Comparison of ENCODE assay signal across 35 mouse cellular contexts in the genomic region with DNA sequence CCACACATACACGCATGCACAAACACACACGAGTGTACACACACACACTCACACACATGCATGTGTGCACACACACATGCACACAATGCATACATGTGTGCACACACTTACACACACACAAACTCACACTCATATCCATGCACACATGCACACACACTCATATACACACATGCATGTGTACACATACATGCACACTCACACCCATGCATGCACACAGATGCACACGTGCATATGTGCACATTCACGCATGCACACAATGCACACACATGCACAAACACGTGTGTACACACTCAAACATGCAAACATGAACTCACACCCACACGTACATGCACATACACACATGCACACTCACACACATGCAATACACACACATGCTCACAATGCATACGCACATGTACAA. TPM values are rescaled to one million over a fixed set of nuclear protein-coding genes. Genes with fewer than 3 reads are reported as not detected.
"Had no signal": no experiment of that assay in that cellular context is flagged by ENCODE, and none has a peak within 500 bp of the region (broad histone marks: within the 10 kb centered on the region; RNA-seq: fewer than 3 reads in every experiment).

No protein-coding gene starts in this region.

- H3K4me1 ChIP-seq: embryonic facial prominence, embryonic 12.5 days; embryonic facial prominence, embryonic 13.5 days; embryonic facial prominence, embryonic 15.5 days; forebrain, embryonic 10.5 days; forebrain, embryonic 12.5 days had no signal

- H3K4me3 ChIP-seq: embryonic facial prominence, embryonic 10.5 days; embryonic facial prominence, embryonic 12.5 days; embryonic facial prominence, embryonic 13.5 days; embryonic facial prominence, embryonic 15.5 days; erythroblast, embryonic 14.5 days; forebrain, embryonic 10.5 days; forebrain, embryonic 12.5 days; forebrain, embryonic 13.5 days; forebrain, embryonic 15.5 days; gastrocnemius, adult 2 months; heart, adult 2 months had no signal

- ATAC-seq: forebrain, embryonic 13.5 days; forebrain, embryonic 14.5 days; forebrain, embryonic 15.5 days; forebrain, embryonic 16.5 days; forebrain, postnatal 0 days had no signal

- H3K9me3 ChIP-seq: embryonic facial prominence, embryonic 10.5 days; embryonic facial prominence, embryonic 12.5 days; embryonic facial prominence, embryonic 13.5 days; embryonic facial prominence, embryonic 15.5 days; forebrain, embryonic 10.5 days; forebrain, embryonic 12.5 days; forebrain, embryonic 13.5 days; forebrain, embryonic 15.5 days had no signal

- H3K36me3 ChIP-seq: embryonic facial prominence, embryonic 10.5 days; embryonic facial prominence, embryonic 12.5 days; embryonic facial prominence, embryonic 13.5 days; embryonic facial prominence, embryonic 15.5 days; forebrain, embryonic 10.5 days; forebrain, embryonic 12.5 days; forebrain, embryonic 15.5 days had no signal

- H3K9ac ChIP-seq: embryonic facial prominence, embryonic 12.5 days; embryonic facial prominence, embryonic 13.5 days; embryonic facial prominence, embryonic 15.5 days; forebrain, embryonic 12.5 days; forebrain, embryonic 13.5 days; forebrain, embryonic 15.5 days; forebrain, postnatal 0 days had no signal

- H3K27ac ChIP-seq: embryonic facial prominence, embryonic 10.5 days; embryonic facial prominence, embryonic 12.5 days; embryonic facial prominence, embryonic 13.5 days; embryonic facial prominence, embryonic 15.5 days; forebrain, embryonic 10.5 days; forebrain, embryonic 12.5 days; forebrain, embryonic 13.5 days; forebrain, embryonic 15.5 days; gastrocnemius, adult 2 months; heart, adult 2 months had no signal

- DNase-seq: cerebellum, adult 9-10 months; cerebellum, adult 9-11 months; cerebellum, postnatal 10 days; cerebellum, postnatal 14 days; cerebellum, postnatal 25 days; cerebellum, postnatal 36 days; embryo, embryonic 11 days; forebrain, postnatal 0 days; gastrocnemius, adult 2 months; gastrocnemius, postnatal 10 days; gastrocnemius, postnatal 14 days; gastrocnemius, postnatal 25 days; gastrocnemius, postnatal 36 days; heart, adult 11 months; heart, adult 18-20 months; heart, adult 2 months had no signal

- H3K27me3 ChIP-seq: embryonic facial prominence, embryonic 12.5 days; embryonic facial prominence, embryonic 15.5 days; forebrain, embryonic 12.5 days; forebrain, embryonic 13.5 days; forebrain, embryonic 15.5 days had no signal

RNA-seq across cellular contexts. Expression of a gene that starts 6.1 kb away (rescaled TPM):
- total RNA-seq: common myeloid progenitor, adult 5-6 weeks; gastrocnemius, adult 18-20 months; gastrocnemius, adult 2 months; gastrocnemius, adult 8-10 months; gastrocnemius, postnatal 10 days; gastrocnemius, postnatal 14 days; gastrocnemius, postnatal 25 days; gastrocnemius, postnatal 36 days; gastrocnemius, postnatal 4 days; granulocyte monocyte progenitor cell, adult 5-6 weeks; heart, adult 18-20 months; heart, adult 2 months; heart, adult 8-10 months had no signal
- polyA plus RNA-seq: embryonic facial prominence, embryonic 11.5 days; embryonic facial prominence, embryonic 12.5 days; embryonic facial prominence, embryonic 13.5 days; erythroblast, embryonic 14.5 days; forebrain, embryonic 10.5 days; forebrain, embryonic 11.5 days; forebrain, embryonic 13.5 days had no signal

RNA-seq across cellular contexts. Expression of a gene that starts 8.5 kb away (rescaled TPM):
- total RNA-seq: gastrocnemius, adult 18-20 months; gastrocnemius, adult 2 months; gastrocnemius, adult 8-10 months; gastrocnemius, postnatal 14 days; gastrocnemius, postnatal 25 days; gastrocnemius, postnatal 36 days; gastrocnemius, postnatal 4 days; granulocyte monocyte progenitor cell, adult 5-6 weeks; heart, adult 2 months had no signal
- polyA plus RNA-seq: forebrain, embryonic 11.5 days had no signal

RNA-seq across cellular contexts. Expression of a gene that starts 51.3 kb away (rescaled TPM):
- total RNA-seq: gastrocnemius, adult 18-20 months; gastrocnemius, adult 2 months; gastrocnemius, adult 8-10 months; granulocyte monocyte progenitor cell, adult 5-6 weeks; heart, adult 18-20 months; heart, adult 2 months had no signal
